Mouse (Mus musculus) stomach, embryonic 14.5 days (tissue): ENCODE measurements around the gene Atat1. TPM values are rescaled to one million over a fixed set of nuclear protein-coding genes. Genes with fewer than 3 reads are reported as not detected.

Experiments
- ATAC-seq: fragments of 200-750 bp; cut with Nextera tagmentation; 2 replicates; pipeline ENCODE4 v1.8.0; 2017; ENCODE audit warnings: low read depth, moderate TSS enrichment; ENCODE audit not compliant: insufficient number of reproducible peaks, insufficient read depth, low FRiP score
- H3K27ac ChIP-seq: fragments of 300-500 bp; sonication (generic); 2 replicates; pipeline ENCODE4 v1.5.1; 2014; ENCODE audit warnings: mild to moderate bottlenecking, low read length, moderate library complexity, mixed read lengths
- H3K27me3 ChIP-seq: fragments of 300-500 bp; sonication (generic); 2 replicates; pipeline ENCODE4 v1.6.1; 2014; ENCODE audit warnings: low read length, control low read depth, mixed read lengths; ENCODE audit not compliant: control insufficient read depth, insufficient read depth
- H3K36me3 ChIP-seq: fragments of 300-500 bp; sonication (generic); 2 replicates; pipeline ENCODE4 v1.6.1; 2014; ENCODE audit warnings: mild to moderate bottlenecking, control low read depth, low read length, moderate library complexity, mixed read lengths; ENCODE audit not compliant: control insufficient read depth, insufficient read depth
- H3K4me1 ChIP-seq: fragments of 300-500 bp; sonication (generic); 2 replicates; pipeline ENCODE4 v1.6.1; 2014; ENCODE audit warnings: low read length, control low read depth, mixed read lengths; ENCODE audit not compliant: control insufficient read depth, insufficient read depth
- H3K4me2 ChIP-seq: fragments of 300-500 bp; sonication (generic); replicated peaks from 2 replicates; pipeline ENCODE4 v1.6.1; 2014; ENCODE audit warnings: low read depth, low read length, control low read depth
- H3K4me3 ChIP-seq: fragments of 300-500 bp; sonication (generic); 2 replicates; pipeline ENCODE4 v1.5.1; 2014; ENCODE audit warnings: low read depth, low read length, control low read depth
- H3K9ac ChIP-seq: fragments of 300-500 bp; sonication (generic); replicated peaks from 2 replicates; pipeline ENCODE4 v1.6.1; 2014; ENCODE audit warnings: low read depth, mild to moderate bottlenecking, control low read depth, low read length, moderate library complexity, mixed read lengths
- H3K9me3 ChIP-seq: fragments of 300-500 bp; sonication (generic); 2 replicates; pipeline ENCODE4 v1.6.1; 2016; ENCODE audit warnings: low read depth, low read length, control low read depth; ENCODE audit not compliant: control insufficient read depth
- WGBS: fragments of 180-500 bp; shearing (Covaris S2); extraction: QIAGEN DNeasy Blood & Tissue Kit; methylation state at CpG from one replicate; pipeline ENCODE4 v1.1.7; 2014; 5-methylcytosine and 5-hydroxymethylcytosine counted together
- microRNA counts: library from miRNA; unstranded; fragments of <30 nt; microRNA quantifications from one replicate; lab custom pipeline; 2016
- microRNA-seq: library from miRNA; unstranded; fragments of <30 nt; microRNA quantifications from one replicate; pipeline ENCODE4, GENCODE M21; 2016
- polyA plus RNA-seq: library from polyadenylated mRNA; unstranded; fragments of >200 nt; fragmentation: Nextera tagmentation; extraction: Ambion mirVana; gene quantifications from 2 replicates; pipeline ENCODE4 v1.2.1, GENCODE M21; 2014

Atat1 gene
- polyA plus RNA-seq, 1 experiment from 2014 or later, result 98.6 TPM

- H3K27ac ChIP-seq, result no peak overlapping the region
- ATAC-seq, result no peak
- H3K9me3 ChIP-seq, result no peaks in the 10 kb centered on the region
- H3K27me3 ChIP-seq, result no peaks in the 10 kb centered on the region
- H3K9ac ChIP-seq, result no peak overlapping the region
- H3K4me1 ChIP-seq, result peaks cover 4% of the 10 kb centered on the region; the same call in 1 of the 2 replicates
- WGBS, result 88% methylated on average over 1 of the region's 1 CpGs
- no peak overlapping the region for H3K4me3 ChIP-seq
- no peak overlapping the region for H3K4me2 ChIP-seq
- H3K36me3 ChIP-seq, result peaks cover 15% of the 10 kb centered on the region
Observed at GRCm38 (mm10) chr17:35859371-35859770, 50.5 kb downstream of the Atat1 start.

GRCm38 (mm10) chr17:35850974-35851373, 58.9 kb downstream of the Atat1 start:
- Histone ChIP-seq H3K27me3 (no peaks in the 10 kb centered on the region), H3K4me3 (no peak overlapping the region), H3K9ac (no peak overlapping the region), H3K9me3 (no peaks in the 10 kb centered on the region), H3K4me1 (no peaks in the 10 kb centered on the region), H3K36me3 (peaks cover 71% of the 10 kb centered on the region), H3K27ac (no peak overlapping the region), H3K4me2 (no peak overlapping the region)
- no peak for ATAC-seq
- WGBS, result 91% methylated on average over 3 of the region's 3 CpGs

- no peak overlapping the region for H3K4me3 ChIP-seq
- no peak overlapping the region for H3K9ac ChIP-seq
- peaks cover 70% of the 10 kb centered on the region for H3K36me3 ChIP-seq
- H3K9me3 ChIP-seq, result no peaks in the 10 kb centered on the region
- H3K27me3 ChIP-seq, result no peaks in the 10 kb centered on the region
- ATAC-seq, result peak; percentile 23; the same call in 1 of the 2 replicates
- 0 out of 2 replicates have a peak, but pooled peaks cover under 1% of the 10 kb centered on the region for H3K4me1 ChIP-seq
- H3K4me2 ChIP-seq, result no peak overlapping the region
- WGBS, result 44% methylated on average over 1 of the region's 1 CpGs
- H3K27ac ChIP-seq, result no peak overlapping the region
Observed at GRCm38 (mm10) chr17:35848112-35848511, 61.8 kb downstream of the Atat1 start.

MicroRNAs within 50 kb of the gene (microRNA counts, 519-probe panel; counts per million panel counts)
- microRNA mmu-miR-1894-3p (lab: Ali Mortazavi, UCI) (not detected), microRNA mmu-miR-1894-5p (lab: Ali Mortazavi, UCI) (not detected)

Small RNAs within 50 kb of the gene (microRNA-seq; reads per million reads assigned to microRNA genes)
- gene Gm28033 (not detected), gene Mir1894 (not detected)

Other genes starting within 250 kb of the Atat1 start
- gene Vars2, start 242.5 kb downstream of the Atat1 start, polyA plus RNA-seq, result 14.0 and 18.7 TPM in 2 replicates
- gene Gtf2h4, start 236.3 kb downstream of the Atat1 start, polyA plus RNA-seq, result 40.1 and 42.7 TPM in 2 replicates
- gene Ddr1, start 205.5 kb downstream of the Atat1 start, polyA plus RNA-seq, result 50.4 and 50.6 TPM in 2 replicates
- gene Ier3, start 88.4 kb downstream of the Atat1 start, polyA plus RNA-seq, result 3.7 and 5.4 TPM in 2 replicates
- 42.8 and 44.2 TPM in 2 replicates for gene Flot1, start 86.8 kb downstream of the Atat1 start, polyA plus RNA-seq
- 932 and 983 TPM in 2 replicates for gene Tubb5, start 71.8 kb downstream of the Atat1 start, polyA plus RNA-seq
- 18.7 and 19.2 TPM in 2 replicates for gene Mdc1, start 68.6 kb downstream of the Atat1 start, polyA plus RNA-seq
- gene Nrm, start 48.8 kb downstream of the Atat1 start, polyA plus RNA-seq, result 65.3 and 67.1 TPM in 2 replicates
- 18.8 and 20.1 TPM in 2 replicates for gene Ppp1r18, start 44.5 kb downstream of the Atat1 start, polyA plus RNA-seq
- gene Dhx16, start 30.3 kb downstream of the Atat1 start, polyA plus RNA-seq, result 34.0 and 38.0 TPM in 2 replicates
- 26.7 and 29.8 TPM in 2 replicates for gene 2310061I04Rik, start 12.6 kb downstream of the Atat1 start, polyA plus RNA-seq
- 72.2 and 83.6 TPM in 2 replicates for gene Mrps18b, start 6.3 kb upstream of the Atat1 start, polyA plus RNA-seq
- gene Ppp1r10, start 6.4 kb upstream of the Atat1 start, polyA plus RNA-seq, result 32.6 and 35.4 TPM in 2 replicates
- 88.0 and 92.7 TPM in 2 replicates for gene Abcf1, start 59.7 kb upstream of the Atat1 start, polyA plus RNA-seq
- 37.6 and 39.4 TPM in 2 replicates for gene Gnl1, start 69.8 kb upstream of the Atat1 start, polyA plus RNA-seq
- gene Prr3, start 70.2 kb upstream of the Atat1 start, polyA plus RNA-seq, result 26.9 and 30.6 TPM in 2 replicates
- gene H2-T24, start 110.5 kb upstream of the Atat1 start, polyA plus RNA-seq, result 3.3 and 5.3 TPM in 2 replicates
- gene H2-T23, start 122.8 kb upstream of the Atat1 start, polyA plus RNA-seq, result 8.4 and 10.6 TPM in 2 replicates
- 19.3 and 21.8 TPM in 2 replicates for gene H2-T22, start 132.7 kb upstream of the Atat1 start, polyA plus RNA-seq
- not detected in 2 replicates for gene Gm6034, start 132.9 kb upstream of the Atat1 start, polyA plus RNA-seq
- gene Gm11127, start 148.3 kb upstream of the Atat1 start, polyA plus RNA-seq, result not detected in 2 replicates
- not detected in 2 replicates for gene Gm19684, start 211.6 kb upstream of the Atat1 start, polyA plus RNA-seq
- gene Gm7030, start 219.3 kb upstream of the Atat1 start, polyA plus RNA-seq, result not detected in 2 replicates